Mouse (Mus musculus): Measurements from ENCODE around the gene Kcnj4. TPM values are rescaled to one million over a fixed set of nuclear protein-coding genes. Genes with fewer than 3 reads are reported as not detected.

The Kcnj4 gene
- polyA plus RNA-seq, 1 experiment from 2014 or later, result not detected

DNA sequence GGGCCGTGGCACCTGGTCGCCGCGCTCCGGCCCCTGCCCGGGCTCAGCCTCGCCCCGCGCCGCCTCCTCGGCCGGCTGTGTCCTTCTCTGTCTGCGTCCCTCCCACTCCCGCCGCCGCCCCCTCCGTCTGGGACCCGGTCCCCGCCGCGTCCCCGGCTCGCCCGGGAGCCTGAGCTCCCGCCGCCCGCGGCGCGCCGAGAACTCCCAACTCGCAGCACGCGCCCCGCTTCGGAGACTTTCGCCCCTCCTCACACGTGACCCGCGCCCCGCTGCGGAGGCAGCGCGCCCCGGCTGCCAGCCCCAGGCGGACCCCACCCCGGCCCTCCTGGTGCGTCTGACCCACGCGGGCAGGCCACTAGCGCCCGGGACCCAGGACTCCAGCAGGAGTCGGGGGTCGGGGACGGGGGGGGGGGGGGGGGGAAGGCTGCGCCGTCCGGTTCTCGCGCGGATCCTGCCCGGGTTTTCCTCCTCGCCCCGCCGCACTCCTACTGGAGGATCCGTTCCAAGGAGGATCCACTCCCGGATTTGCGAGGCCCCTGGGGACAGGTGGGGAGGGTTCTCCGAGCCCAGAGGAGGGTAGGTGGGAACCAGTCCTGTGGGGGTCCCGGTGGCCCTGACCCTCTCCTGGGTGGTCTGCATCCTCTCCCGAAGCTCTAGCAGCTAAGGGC, 709 bp upstream of the Kcnj4 start:
- peak overlapping the region; percentile 99 for H3K4me2 ChIP-seq (ENCODE audit: low read depth, low read length)
- WGBS, result under 1% methylated on average over 54 of the region's 71 CpGs
- ATAC-seq (ENCODE audit: low read depth), result peak; percentile 56
- H3K9me3 ChIP-seq (ENCODE audit: control insufficient read depth, low read length), result no peaks in the 10 kb centered on the region
- peaks cover 9% of the 10 kb centered on the region for H3K4me1 ChIP-seq (ENCODE audit: control insufficient read depth, insufficient read depth, low read length)
- no peaks in the 10 kb centered on the region for H3K36me3 ChIP-seq (ENCODE audit: control insufficient read depth, insufficient read depth, low read length)
- H3K27me3 ChIP-seq (ENCODE audit: control insufficient read depth, insufficient read depth, low read length), result peaks cover 50% of the 10 kb centered on the region
- H3K27ac ChIP-seq (ENCODE audit: low read depth, low read length), result no peak overlapping the region
- peak overlapping the region; percentile 50 for H3K4me3 ChIP-seq (ENCODE audit: low read depth, low read length)
- peak overlapping the region; percentile 41 for H3K9ac ChIP-seq (replicated peaks; ENCODE audit: low read depth, low read length)

DNA sequence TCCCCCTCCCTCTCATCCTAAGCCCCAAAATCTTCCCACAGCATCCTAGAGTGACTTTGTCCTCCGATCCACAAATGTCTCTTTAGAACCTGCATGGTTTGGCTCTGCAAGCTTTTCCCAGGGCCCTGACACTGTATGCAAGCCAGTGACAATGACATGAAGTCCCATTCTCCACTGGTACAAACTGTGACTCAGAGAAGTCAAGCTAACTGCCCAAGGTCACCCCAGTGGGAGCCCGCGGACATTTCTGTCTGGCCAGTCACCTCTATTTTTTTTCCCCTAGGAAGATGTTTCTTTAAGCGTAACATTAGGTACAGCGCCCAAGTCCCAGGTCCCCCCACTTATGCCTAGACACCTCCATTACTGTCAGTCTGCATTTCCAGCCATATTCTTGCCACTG, 1.6 kb downstream of the Kcnj4 start:
- ATAC-seq (ENCODE audit: low read depth), result no peak
- no peak overlapping the region for H3K4me3 ChIP-seq (ENCODE audit: low read depth, low read length)
- 73% methylated on average over 5 of the region's 5 CpGs for WGBS
- no peaks in the 10 kb centered on the region for H3K36me3 ChIP-seq (ENCODE audit: control insufficient read depth, insufficient read depth, low read length)
- H3K27me3 ChIP-seq (ENCODE audit: control insufficient read depth, insufficient read depth, low read length), result peaks cover 42% of the 10 kb centered on the region
- H3K4me2 ChIP-seq (ENCODE audit: low read depth, low read length), result no peak overlapping the region
- H3K9me3 ChIP-seq (ENCODE audit: control insufficient read depth, low read length), result no peaks in the 10 kb centered on the region
- H3K9ac ChIP-seq (replicated peaks; ENCODE audit: low read depth, low read length), result no peak overlapping the region
- no peak overlapping the region for H3K27ac ChIP-seq (ENCODE audit: low read depth, low read length)
- peaks cover 9% of the 10 kb centered on the region for H3K4me1 ChIP-seq (ENCODE audit: control insufficient read depth, insufficient read depth, low read length)

- WGBS, result 20% methylated on average over 18 of the region's 18 CpGs
- Histone ChIP-seq H3K4me2 (ENCODE audit: low read depth, low read length) (no peak overlapping the region), H3K9me3 (ENCODE audit: control insufficient read depth, low read length) (no peaks in the 10 kb centered on the region), H3K27ac (ENCODE audit: low read depth, low read length) (no peak overlapping the region), H3K4me3 (ENCODE audit: low read depth, low read length) (no peak overlapping the region), H3K27me3 (ENCODE audit: control insufficient read depth, insufficient read depth, low read length) (peaks cover 41% of the 10 kb centered on the region), H3K9ac (replicated peaks; ENCODE audit: low read depth, low read length) (no peak overlapping the region), H3K4me1 (ENCODE audit: control insufficient read depth, insufficient read depth, low read length) (peaks cover 9% of the 10 kb centered on the region), H3K36me3 (ENCODE audit: control insufficient read depth, insufficient read depth, low read length) (no peaks in the 10 kb centered on the region)
- ATAC-seq (ENCODE audit: low read depth), result no peak
Measured at GRCm38 (mm10) chr15:79502891-79503341, 2.1 kb downstream of the Kcnj4 start.

GRCm38 (mm10) chr15:79500110-79500509, 4.9 kb downstream of the Kcnj4 start:
- Histone ChIP-seq H3K36me3 (ENCODE audit: control insufficient read depth, insufficient read depth, low read length) (no peaks in the 10 kb centered on the region), H3K27ac (ENCODE audit: low read depth, low read length) (no peak overlapping the region), H3K27me3 (ENCODE audit: control insufficient read depth, insufficient read depth, low read length) (peaks cover 26% of the 10 kb centered on the region), H3K9ac (replicated peaks; ENCODE audit: low read depth, low read length) (no peak overlapping the region), H3K9me3 (ENCODE audit: control insufficient read depth, low read length) (no peaks in the 10 kb centered on the region), H3K4me3 (ENCODE audit: low read depth, low read length) (no peak overlapping the region), H3K4me2 (ENCODE audit: low read depth, low read length) (no peak overlapping the region), H3K4me1 (ENCODE audit: control insufficient read depth, insufficient read depth, low read length) (peaks cover 4% of the 10 kb centered on the region)
- WGBS, result 71% methylated on average over 17 of the region's 17 CpGs
- ATAC-seq (ENCODE audit: low read depth), result no peak

- no peaks in the 10 kb centered on the region for H3K36me3 ChIP-seq (ENCODE audit: control insufficient read depth, insufficient read depth, low read length)
- 48% methylated on average over 18 of the region's 18 CpGs for WGBS
- no peaks in the 10 kb centered on the region for H3K4me1 ChIP-seq (ENCODE audit: control insufficient read depth, insufficient read depth, low read length)
- H3K9ac ChIP-seq (replicated peaks; ENCODE audit: low read depth, low read length), result no peak overlapping the region
- ATAC-seq (ENCODE audit: low read depth), result no peak
- H3K27ac ChIP-seq (ENCODE audit: low read depth, low read length), result no peak overlapping the region
- H3K4me3 ChIP-seq (ENCODE audit: low read depth, low read length), result no peak overlapping the region
- no peaks in the 10 kb centered on the region; the same call in 1 of the 2 replicates for H3K27me3 ChIP-seq (ENCODE audit: control insufficient read depth, insufficient read depth, low read length)
- no peaks in the 10 kb centered on the region for H3K9me3 ChIP-seq (ENCODE audit: control insufficient read depth, low read length)
- no peak overlapping the region for H3K4me2 ChIP-seq (ENCODE audit: low read depth, low read length)
Measured at GRCm38 (mm10) chr15:79493527-79493926, 11.5 kb downstream of the Kcnj4 start.

DNA sequence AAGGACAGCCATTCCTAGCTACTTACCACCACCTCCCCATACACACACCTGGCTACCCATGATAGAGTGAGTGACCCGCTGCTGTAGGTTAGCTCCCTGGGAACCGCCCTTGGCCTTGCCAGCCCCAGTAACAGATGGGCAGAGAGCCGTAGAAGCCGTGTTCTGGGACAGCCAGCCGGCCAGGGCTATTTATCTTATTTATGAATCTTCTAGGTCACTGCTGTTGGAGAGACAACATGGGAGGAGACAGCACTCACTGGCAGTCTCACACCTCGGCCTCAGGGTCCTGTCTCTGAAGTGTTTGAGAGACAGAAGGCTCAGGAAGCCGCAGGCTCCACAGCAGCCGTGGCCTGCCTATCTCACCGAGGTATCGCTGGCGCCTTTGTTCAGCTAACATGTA, 15.6 kb downstream of the Kcnj4 start:
- 52% methylated on average over 11 of the region's 11 CpGs for WGBS
- H3K9me3 ChIP-seq (ENCODE audit: control insufficient read depth, low read length), result no peaks in the 10 kb centered on the region
- no peak overlapping the region for H3K27ac ChIP-seq (ENCODE audit: low read depth, low read length)
- H3K4me3 ChIP-seq (ENCODE audit: low read depth, low read length), result no peak overlapping the region
- no peaks in the 10 kb centered on the region; the same call in 1 of the 2 replicates for H3K27me3 ChIP-seq (ENCODE audit: control insufficient read depth, insufficient read depth, low read length)
- H3K4me2 ChIP-seq (ENCODE audit: low read depth, low read length), result no peak overlapping the region
- ATAC-seq (ENCODE audit: low read depth), result no peak
- no peak overlapping the region for H3K9ac ChIP-seq (replicated peaks; ENCODE audit: low read depth, low read length)
- no peaks in the 10 kb centered on the region for H3K36me3 ChIP-seq (ENCODE audit: control insufficient read depth, insufficient read depth, low read length)
- no peaks in the 10 kb centered on the region for H3K4me1 ChIP-seq (ENCODE audit: control insufficient read depth, insufficient read depth, low read length)

DNA sequence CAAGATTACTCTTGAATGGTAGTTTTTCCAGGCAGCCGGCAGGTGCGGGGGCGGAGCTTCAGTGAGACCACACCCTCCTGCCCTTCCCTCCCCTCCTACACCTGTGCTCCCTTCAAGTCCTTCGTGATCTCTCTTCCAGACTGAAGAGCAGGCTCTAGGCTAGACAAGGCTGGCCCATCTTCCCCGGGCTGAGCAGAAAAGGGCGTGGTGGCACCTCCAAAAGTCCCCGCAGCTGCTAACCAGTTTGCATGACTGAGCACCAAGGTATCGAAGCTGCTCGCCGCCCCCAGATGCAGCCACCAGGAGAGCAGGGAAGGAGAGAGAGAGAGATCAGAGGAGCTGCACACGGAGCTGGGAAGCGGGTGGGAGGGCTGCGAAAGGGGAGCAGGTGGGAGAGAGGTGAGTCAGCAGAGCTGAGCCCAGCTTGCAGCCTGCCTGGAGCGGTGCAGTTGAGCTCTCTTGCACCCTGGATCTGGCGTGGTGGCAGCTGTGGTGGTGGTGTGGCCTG, 23.8 kb downstream of the Kcnj4 start:
- Histone ChIP-seq H3K9ac (replicated peaks; ENCODE audit: low read depth, low read length) (no peak overlapping the region), H3K36me3 (ENCODE audit: control insufficient read depth, insufficient read depth, low read length) (no peaks in the 10 kb centered on the region), H3K27ac (ENCODE audit: low read depth, low read length) (no peak overlapping the region), H3K27me3 (ENCODE audit: control insufficient read depth, insufficient read depth, low read length) (no peaks in the 10 kb centered on the region), H3K4me3 (ENCODE audit: low read depth, low read length) (no peak overlapping the region), H3K4me2 (ENCODE audit: low read depth, low read length) (no peak overlapping the region), H3K9me3 (ENCODE audit: control insufficient read depth, low read length) (no peaks in the 10 kb centered on the region), H3K4me1 (ENCODE audit: control insufficient read depth, insufficient read depth, low read length) (no peaks in the 10 kb centered on the region)
- no peak for ATAC-seq (ENCODE audit: low read depth)
- 10% methylated on average over 15 of the region's 15 CpGs for WGBS

DNA sequence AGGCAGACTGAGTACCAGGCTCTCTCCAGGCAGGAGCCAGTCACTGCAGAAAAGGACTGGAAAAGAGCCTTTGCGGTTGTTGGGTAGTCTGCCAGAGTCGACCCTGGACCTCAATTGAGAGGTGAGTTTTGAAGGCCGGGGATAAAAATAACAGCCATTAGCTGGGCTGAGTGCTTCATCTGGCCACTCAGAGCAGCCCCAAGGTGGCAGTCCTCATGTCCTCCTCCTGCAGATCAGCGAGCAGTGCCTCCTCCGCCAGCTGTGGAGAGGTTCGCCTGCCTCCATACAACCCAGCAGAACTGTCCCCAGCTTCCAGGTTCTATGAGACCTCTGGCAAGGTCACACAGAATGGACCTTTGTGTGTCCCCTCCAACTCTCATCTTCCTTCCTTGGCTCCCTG, 27.8 kb downstream of the Kcnj4 start:
- no peak overlapping the region for H3K27ac ChIP-seq (ENCODE audit: low read depth, low read length)
- H3K4me2 ChIP-seq (ENCODE audit: low read depth, low read length), result no peak overlapping the region
- H3K9ac ChIP-seq (replicated peaks; ENCODE audit: low read depth, low read length), result no peak overlapping the region
- H3K4me3 ChIP-seq (ENCODE audit: low read depth, low read length), result no peak overlapping the region
- no peak for ATAC-seq (ENCODE audit: low read depth)
- H3K36me3 ChIP-seq (ENCODE audit: control insufficient read depth, insufficient read depth, low read length), result no peaks in the 10 kb centered on the region
- H3K4me1 ChIP-seq (ENCODE audit: control insufficient read depth, insufficient read depth, low read length), result no peaks in the 10 kb centered on the region
- no peaks in the 10 kb centered on the region for H3K27me3 ChIP-seq (ENCODE audit: control insufficient read depth, insufficient read depth, low read length)
- WGBS, result 52% methylated on average over 6 of the region's 6 CpGs
- no peaks in the 10 kb centered on the region for H3K9me3 ChIP-seq (ENCODE audit: control insufficient read depth, low read length)

GRCm38 (mm10) chr15:79473638-79474355, 31.2 kb downstream of the Kcnj4 start:
- Histone ChIP-seq H3K4me3 (ENCODE audit: low read depth, low read length) (no peak overlapping the region), H3K27ac (ENCODE audit: low read depth, low read length) (no peak overlapping the region), H3K4me1 (ENCODE audit: control insufficient read depth, insufficient read depth, low read length) (no peaks in the 10 kb centered on the region), H3K4me2 (ENCODE audit: low read depth, low read length) (no peak overlapping the region), H3K36me3 (ENCODE audit: control insufficient read depth, insufficient read depth, low read length) (no peaks in the 10 kb centered on the region), H3K9ac (replicated peaks; ENCODE audit: low read depth, low read length) (no peak overlapping the region), H3K9me3 (ENCODE audit: control insufficient read depth, low read length) (no peaks in the 10 kb centered on the region), H3K27me3 (ENCODE audit: control insufficient read depth, insufficient read depth, low read length) (no peaks in the 10 kb centered on the region)
- WGBS, result 60% methylated on average over 12 of the region's 12 CpGs
- ATAC-seq (ENCODE audit: low read depth), result no peak

Data from neural tube, embryonic 14.5 days (tissue).